Mouse (Mus musculus) R1 (cell line): ENCODE measurements around the gene Uvrag.

Experiments used
- DNase-seq: peaks from one replicate; pipeline ENCODE4 v3.0.0-alpha.2; 2018; ENCODE audit warnings: low read depth, low spot score

The Uvrag gene

GRCm38 (mm10) chr7:98889211-98889610, 251.7 kb downstream of the Uvrag start:
- no peak for DNase-seq

GRCm38 (mm10) chr7:98888810-98889209, 252.1 kb downstream of the Uvrag start:
- no peak for DNase-seq

- peak; percentile 46 for DNase-seq
Measured at GRCm38 (mm10) chr7:98887811-98888261, 253.1 kb downstream of the Uvrag start.

- no peak for DNase-seq
Measured at GRCm38 (mm10) chr7:98881887-98882286, 259.1 kb downstream of the Uvrag start.

- no peak for DNase-seq
Measured at GRCm38 (mm10) chr7:98879176-98879575, 261.8 kb downstream of the Uvrag start.

GRCm38 (mm10) chr7:98876119-98876518, 264.8 kb downstream of the Uvrag start:
- DNase-seq: peak; percentile 25

- DNase-seq: no peak
Measured at GRCm38 (mm10) chr7:98875390-98875990, 265.5 kb downstream of the Uvrag start.

GRCm38 (mm10) chr7:98874411-98874951, 266.5 kb downstream of the Uvrag start:
- no peak for DNase-seq

GRCm38 (mm10) chr7:98873316-98873715, 267.6 kb downstream of the Uvrag start:
- DNase-seq: peak; percentile 49

GRCm38 (mm10) chr7:98871882-98872281, 269.1 kb downstream of the Uvrag start:
- DNase-seq: no peak

GRCm38 (mm10) chr7:98870791-98871190, 270.1 kb downstream of the Uvrag start:
- DNase-seq: no peak

- no peak for DNase-seq
Measured at GRCm38 (mm10) chr7:98869070-98869469, 271.9 kb downstream of the Uvrag start.

GRCm38 (mm10) chr7:98867794-98868150, 273.2 kb downstream of the Uvrag start:
- no peak for DNase-seq

GRCm38 (mm10) chr7:98867053-98867793, 273.7 kb downstream of the Uvrag start:
- DNase-seq: no peak

- no peak for DNase-seq
Measured at GRCm38 (mm10) chr7:98863969-98864718, 276.8 kb downstream of the Uvrag start.

GRCm38 (mm10) chr7:98862994-98863393, 277.9 kb downstream of the Uvrag start:
- no peak for DNase-seq

GRCm38 (mm10) chr7:98861002-98861401, 279.9 kb downstream of the Uvrag start:
- DNase-seq: no peak

- DNase-seq: no peak
Measured at GRCm38 (mm10) chr7:98857094-98857493, 283.8 kb downstream of the Uvrag start.

- DNase-seq: peak; percentile 21
Measured at GRCm38 (mm10) chr7:98856128-98856527, 284.8 kb downstream of the Uvrag start.

- DNase-seq: no peak
Measured at GRCm38 (mm10) chr7:98855388-98855787, 285.6 kb downstream of the Uvrag start.

- DNase-seq: no peak
Measured at GRCm38 (mm10) chr7:98853806-98854205, 287.1 kb downstream of the Uvrag start.

GRCm38 (mm10) chr7:98852950-98853650, 287.8 kb downstream of the Uvrag start:
- no peak for DNase-seq
